Mouse (Mus musculus): Measurements from ENCODE around the gene Steap1. TPM values are rescaled to one million over a fixed set of nuclear protein-coding genes. Genes with fewer than 3 reads are reported as not detected.

The Steap1 gene
- 2.3 TPM for polyA plus RNA-seq (2014; fragmentation: Illumina TruSeq; extraction: RNeasy Lipid Tissue Mini Kit (QIAGEN cat#74804); ENCODE audit: insufficient read depth, low read depth, low replicate concordance)

DNA sequence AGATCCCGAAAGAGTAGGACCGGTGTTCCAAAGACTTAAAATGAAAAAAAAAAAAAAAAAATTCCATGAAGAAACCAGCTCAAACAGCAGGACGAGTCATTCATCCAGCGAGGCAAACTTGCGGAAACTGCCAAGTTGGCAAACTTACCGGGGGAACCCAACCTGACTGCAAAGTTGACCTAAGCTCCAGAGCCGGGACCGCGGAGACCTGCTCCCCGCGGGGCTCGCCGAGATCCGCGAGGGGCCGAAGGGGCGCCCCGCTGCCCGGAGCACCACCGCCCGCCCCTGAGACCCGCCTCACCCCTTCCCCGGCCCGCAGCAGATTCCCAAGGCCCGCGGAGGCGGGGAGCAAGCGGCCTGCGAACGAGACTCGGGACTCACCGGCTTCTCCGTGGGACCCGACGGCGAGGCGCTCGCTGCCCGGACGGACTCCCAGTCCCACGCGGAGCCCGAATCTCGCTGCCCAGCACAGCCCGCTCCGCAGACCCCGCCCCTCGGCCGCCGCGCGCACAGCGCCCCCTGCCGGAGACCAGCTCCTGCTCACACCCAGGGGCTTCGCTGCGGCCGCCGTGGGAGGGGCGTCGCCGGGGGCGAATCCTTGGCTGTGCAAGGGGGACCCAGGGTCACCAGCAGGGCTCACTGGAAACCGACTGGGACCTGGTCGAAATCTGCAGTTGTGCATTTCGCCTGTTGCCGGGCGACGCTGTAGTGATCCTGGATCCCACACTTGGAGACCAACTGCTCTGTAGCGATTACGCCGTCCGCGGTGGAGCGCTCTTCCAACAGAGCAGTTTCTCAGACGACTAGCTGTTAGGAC, at the start of gene Steap1:
Steap1 (minus strand) TSS at position 461 of the 817 bp plus-strand sequence.

DNA sequence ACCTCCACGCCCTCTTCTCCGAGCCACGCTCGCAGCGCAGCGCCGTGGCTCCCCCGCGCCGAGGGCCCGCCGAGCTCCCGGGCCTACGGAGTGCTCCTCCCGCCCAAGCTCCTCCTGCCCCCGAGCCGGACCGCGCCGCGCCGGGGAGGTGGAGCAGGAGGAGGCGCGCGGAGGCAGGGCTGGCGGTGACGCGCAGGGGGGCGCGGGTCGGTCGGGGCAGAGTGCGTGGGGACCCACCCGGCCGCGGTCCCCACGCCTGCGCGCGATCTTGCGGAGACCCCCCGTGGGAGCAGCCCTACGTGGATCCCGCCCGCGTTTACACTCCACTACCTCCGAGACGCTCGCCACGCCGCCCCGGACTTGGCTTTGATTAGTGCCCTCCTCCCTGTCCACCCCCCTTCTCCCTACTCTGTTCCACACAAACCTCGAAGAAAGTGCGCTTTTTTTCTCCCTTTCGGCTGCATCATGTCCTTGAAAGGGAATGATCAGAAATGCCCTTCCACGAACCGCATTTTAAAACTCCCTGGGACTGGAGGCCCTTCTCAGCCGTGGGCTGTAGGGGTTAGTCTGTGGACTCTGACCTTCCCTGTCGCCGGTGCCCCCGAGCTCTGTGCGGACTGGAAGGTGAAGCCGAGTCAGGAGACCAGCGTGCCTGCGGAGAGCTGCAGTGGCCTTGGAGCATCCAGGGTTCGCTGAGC, 55.0 kb downstream of the Steap1 start, which contains the start of gene Steap2:
Steap2 (minus strand) TSS at position 623 of the 698 bp plus-strand sequence.

Other genes with a start within 250 kb of the Steap1 start
- 10.4 TPM for gene Cldn12, start 234.4 kb downstream of the Steap1 start, polyA plus RNA-seq (2014; fragmentation: Illumina TruSeq; extraction: RNeasy Lipid Tissue Mini Kit (QIAGEN cat#74804); ENCODE audit: insufficient read depth, low read depth, low replicate concordance)
- 8.0 TPM for gene Gtpbp10, start 189.8 kb downstream of the Steap1 start, polyA plus RNA-seq (2014; fragmentation: Illumina TruSeq; extraction: RNeasy Lipid Tissue Mini Kit (QIAGEN cat#74804); ENCODE audit: insufficient read depth, low read depth, low replicate concordance)
- not detected for gene Gm8773, start 175.5 kb downstream of the Steap1 start, polyA plus RNA-seq (2014; fragmentation: Illumina TruSeq; extraction: RNeasy Lipid Tissue Mini Kit (QIAGEN cat#74804); ENCODE audit: insufficient read depth, low read depth, low replicate concordance)
- 9.1 TPM for gene Cfap69, start 85.1 kb downstream of the Steap1 start, polyA plus RNA-seq (2014; fragmentation: Illumina TruSeq; extraction: RNeasy Lipid Tissue Mini Kit (QIAGEN cat#74804); ENCODE audit: insufficient read depth, low read depth, low replicate concordance)
- gene Steap2, start 54.7 kb downstream of the Steap1 start, polyA plus RNA-seq (2014; fragmentation: Illumina TruSeq; extraction: RNeasy Lipid Tissue Mini Kit (QIAGEN cat#74804); ENCODE audit: insufficient read depth, low read depth, low replicate concordance): 3.5 TPM